Mouse (Mus musculus): Measurements from ENCODE around the gene Mocs2. TPM values are rescaled to one million over a fixed set of nuclear protein-coding genes. Genes with fewer than 3 reads are reported as not detected.

Gene Mocs2
- polyA plus RNA-seq, 1 experiment from 2014 or later, result 120 TPM

DNA sequence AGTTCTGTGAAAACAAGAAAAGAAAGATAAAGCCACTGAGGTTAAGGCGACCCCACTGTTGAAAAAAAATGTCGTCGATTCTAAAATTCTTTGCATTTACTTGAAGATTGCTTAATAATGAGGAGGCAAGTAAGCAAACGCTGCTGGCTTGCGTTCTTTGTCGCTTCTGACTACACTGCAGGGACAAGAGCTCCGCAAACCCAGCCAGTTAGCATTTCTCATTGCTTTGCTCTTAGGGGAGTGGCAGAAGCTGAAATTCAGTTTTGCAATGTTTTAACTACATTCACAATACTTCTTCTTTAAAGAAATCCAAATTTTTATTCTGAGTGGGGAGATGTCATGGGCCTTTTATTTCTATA lies 38.2 kb downstream of the Mocs2 start:
- no peak for DNase-seq (ENCODE audit: low spot score)
- H3K4me1 ChIP-seq (replicated peaks; ENCODE audit: insufficient read depth, low read length), result no peaks in the 10 kb centered on the region
- H3K9me3 ChIP-seq (replicated peaks; ENCODE audit: low read length), result no peaks in the 10 kb centered on the region
- no peak for ATAC-seq (replicated peaks; ENCODE audit: low FRiP score, low read depth)
- no peak for TF ChIP-seq CTCF (IDR thresholded peaks at IDR 0.05; ENCODE audit: low read depth)
- 0 out of 2 replicates have a peak overlapping the region, but pooled peaks have one; percentile 23 for H3K4me2 ChIP-seq (ENCODE audit: low read length)
- WGBS, result 55% methylated on average over 7 of the region's 7 CpGs
- H3K36me3 ChIP-seq (ENCODE audit: insufficient read depth, low read length), result no peaks in the 10 kb centered on the region
- no peak overlapping the region for H3K4me3 ChIP-seq (replicated peaks; ENCODE audit: low read depth, low read length)
- H3K9ac ChIP-seq (ENCODE audit: low read depth, low read length), result no peak overlapping the region
- no peaks in the 10 kb centered on the region for H3K27me3 ChIP-seq (ENCODE audit: insufficient read depth, low read length)
- H3K27ac ChIP-seq, result no peak overlapping the region

DNA sequence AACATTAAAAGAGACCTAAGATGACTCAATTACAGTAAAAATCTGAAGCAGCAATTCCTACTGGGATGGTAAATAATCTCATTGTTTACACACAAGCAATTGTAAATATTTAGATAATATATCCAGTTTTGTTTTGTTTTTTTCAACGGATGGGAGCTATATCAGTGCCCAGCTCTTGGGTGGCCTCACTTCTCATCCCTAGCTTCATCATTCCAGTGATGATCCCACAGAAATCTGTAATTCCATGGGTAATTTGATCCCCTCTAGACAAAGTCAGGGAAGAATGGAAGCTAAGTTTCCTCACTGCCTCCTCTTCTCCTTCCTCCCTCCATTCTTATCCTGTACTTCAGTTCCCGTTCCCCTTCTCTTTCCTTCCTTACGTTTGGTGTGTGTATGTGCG lies 39.5 kb downstream of the Mocs2 start:
- Histone ChIP-seq H3K9ac (ENCODE audit: low read depth, low read length) (no peak overlapping the region), H3K27me3 (ENCODE audit: insufficient read depth, low read length) (no peaks in the 10 kb centered on the region), H3K27ac (no peak overlapping the region), H3K4me3 (replicated peaks; ENCODE audit: low read depth, low read length) (no peak overlapping the region), H3K4me2 (ENCODE audit: low read length) (no peak overlapping the region), H3K9me3 (replicated peaks; ENCODE audit: low read length) (no peaks in the 10 kb centered on the region), H3K36me3 (ENCODE audit: insufficient read depth, low read length) (no peaks in the 10 kb centered on the region), H3K4me1 (replicated peaks; ENCODE audit: insufficient read depth, low read length) (no peaks in the 10 kb centered on the region)
- TF ChIP-seq CTCF (IDR thresholded peaks at IDR 0.05; ENCODE audit: low read depth), result no peak
- 91% methylated on average over 4 of the region's 4 CpGs for WGBS
- ATAC-seq (replicated peaks; ENCODE audit: low FRiP score, low read depth), result no peak
- no peak for DNase-seq (ENCODE audit: low spot score)

DNA sequence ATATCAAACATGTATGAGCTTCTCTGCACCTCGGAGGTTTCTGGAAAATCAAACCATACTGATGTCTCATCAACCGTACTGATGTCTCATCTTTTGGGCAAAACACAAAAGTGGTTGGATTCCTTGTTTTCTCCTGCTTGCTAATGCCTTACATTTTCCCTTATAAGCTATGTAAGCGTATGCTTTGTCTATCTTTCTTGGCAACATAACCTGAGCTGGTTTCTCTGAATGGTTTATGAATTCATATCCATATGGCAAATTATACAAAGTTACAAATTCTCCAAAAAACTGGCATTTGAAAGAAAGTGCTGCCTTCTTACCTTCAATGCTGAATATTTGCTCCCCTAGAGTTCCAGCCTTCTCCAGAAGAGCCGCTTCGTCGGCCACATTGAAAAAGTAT lies 56.7 kb downstream of the Mocs2 start:
- H3K9ac ChIP-seq (ENCODE audit: low read depth, low read length), result no peak overlapping the region
- ATAC-seq (replicated peaks; ENCODE audit: low FRiP score, low read depth) (no peak), DNase-seq (ENCODE audit: low spot score) (no peak)
- TF ChIP-seq CTCF (IDR thresholded peaks at IDR 0.05; ENCODE audit: low read depth), result no peak
- H3K36me3 ChIP-seq (ENCODE audit: insufficient read depth, low read length), result no peaks in the 10 kb centered on the region
- H3K4me1 ChIP-seq (replicated peaks; ENCODE audit: insufficient read depth, low read length), result no peaks in the 10 kb centered on the region
- H3K4me3 ChIP-seq (replicated peaks; ENCODE audit: low read depth, low read length), result no peak overlapping the region
- H3K27ac ChIP-seq, result no peak overlapping the region
- H3K9me3 ChIP-seq (replicated peaks; ENCODE audit: low read length), result no peaks in the 10 kb centered on the region
- WGBS, result 94% methylated on average over 6 of the region's 6 CpGs
- no peak overlapping the region for H3K4me2 ChIP-seq (ENCODE audit: low read length)
- H3K27me3 ChIP-seq (ENCODE audit: insufficient read depth, low read length), result no peaks in the 10 kb centered on the region

DNA sequence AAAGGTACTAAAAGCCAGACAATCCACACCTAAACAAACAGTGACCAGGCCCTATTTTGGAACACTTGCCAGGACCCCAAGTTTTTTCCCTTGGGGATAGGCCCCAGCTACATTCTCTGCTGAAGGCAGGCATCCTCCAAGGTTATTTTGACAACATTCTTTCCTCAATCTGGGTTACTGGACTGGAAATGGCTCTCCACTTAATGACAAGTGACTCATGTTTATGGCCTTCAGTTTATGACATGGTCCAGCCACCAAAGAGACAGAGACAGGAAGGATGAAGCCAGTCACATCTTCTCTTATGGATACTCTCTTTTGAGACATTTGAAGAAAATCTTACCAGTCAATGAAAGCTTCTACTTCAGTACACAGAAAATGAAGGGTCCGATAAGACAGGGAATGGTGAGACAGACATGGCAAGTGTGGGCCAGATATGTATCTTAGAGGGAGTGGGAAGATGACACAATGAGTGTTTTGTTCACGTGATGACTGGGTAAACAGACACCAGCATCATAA lies 58.0 kb downstream of the Mocs2 start:
- no peak overlapping the region for H3K9ac ChIP-seq (ENCODE audit: low read depth, low read length)
- no peak overlapping the region for H3K4me3 ChIP-seq (replicated peaks; ENCODE audit: low read depth, low read length)
- H3K36me3 ChIP-seq (ENCODE audit: insufficient read depth, low read length), result no peaks in the 10 kb centered on the region
- no peak for DNase-seq (ENCODE audit: low spot score)
- H3K27ac ChIP-seq, result no peak overlapping the region
- no peak for TF ChIP-seq CTCF (IDR thresholded peaks at IDR 0.05; ENCODE audit: low read depth)
- H3K9me3 ChIP-seq (replicated peaks; ENCODE audit: low read length), result no peaks in the 10 kb centered on the region
- H3K4me2 ChIP-seq (ENCODE audit: low read length), result no peak overlapping the region
- no peaks in the 10 kb centered on the region for H3K4me1 ChIP-seq (replicated peaks; ENCODE audit: insufficient read depth, low read length)
- WGBS, result 76% methylated on average over 2 of the region's 2 CpGs
- no peaks in the 10 kb centered on the region for H3K27me3 ChIP-seq (ENCODE audit: insufficient read depth, low read length)
- ATAC-seq (replicated peaks; ENCODE audit: low FRiP score, low read depth), result no peak

DNA sequence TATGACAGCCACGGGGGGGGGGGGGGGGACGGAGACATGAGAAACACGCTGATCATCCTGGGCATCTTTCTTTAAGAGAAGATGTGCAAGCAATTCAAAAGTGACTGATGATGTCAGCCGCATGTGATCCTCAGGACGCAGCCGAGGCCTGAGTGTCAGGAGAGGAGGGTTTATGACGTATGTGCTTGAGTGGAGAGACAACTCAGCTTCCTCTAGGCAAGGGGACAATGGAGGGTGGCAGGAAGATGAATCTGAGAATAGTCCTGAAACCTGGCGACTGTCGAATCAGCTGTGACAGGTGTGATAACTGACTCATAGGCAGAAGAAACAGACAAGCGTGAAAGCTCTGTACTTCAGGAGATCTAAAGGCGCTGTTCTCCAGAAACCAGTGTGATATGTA lies 60.6 kb downstream of the Mocs2 start:
- Histone ChIP-seq H3K4me3 (replicated peaks; ENCODE audit: low read depth, low read length) (no peak overlapping the region), H3K36me3 (ENCODE audit: insufficient read depth, low read length) (no peaks in the 10 kb centered on the region), H3K4me2 (ENCODE audit: low read length) (no peak overlapping the region), H3K9me3 (replicated peaks; ENCODE audit: low read length) (no peaks in the 10 kb centered on the region), H3K27me3 (ENCODE audit: insufficient read depth, low read length) (no peaks in the 10 kb centered on the region), H3K27ac (no peak overlapping the region), H3K9ac (ENCODE audit: low read depth, low read length) (no peak overlapping the region), H3K4me1 (replicated peaks; ENCODE audit: insufficient read depth, low read length) (no peaks in the 10 kb centered on the region)
- WGBS, result 73% methylated on average over 11 of the region's 11 CpGs
- DNase-seq (ENCODE audit: low spot score) (no peak), ATAC-seq (replicated peaks; ENCODE audit: low FRiP score, low read depth) (no peak)
- no peak for TF ChIP-seq CTCF (IDR thresholded peaks at IDR 0.05; ENCODE audit: low read depth)

Other genes with a start within 250 kb of the Mocs2 start
- gene Itga2, start 113.9 kb downstream of the Mocs2 start, polyA plus RNA-seq (2015; fragmentation: Nextera tagmentation; extraction: Ambion mirVana), result 1.9 and 2.3 TPM in 2 replicates